In genomic region chr7:65345314-65345713, GRCm38 (mm10) we compare ENCODE assay signal across 12 mouse cellular contexts.
"Had no signal": no experiment of that assay in that cellular context is flagged by ENCODE, and none has a peak within 500 bp of the region (broad histone marks: within the 10 kb centered on the region; RNA-seq: fewer than 3 reads in every experiment).

No protein-coding gene starts in this region.

- DNase-seq: retina, postnatal 1 day; right cerebral cortex, adult 18-20 months; right cerebral cortex, postnatal 14 days; right cerebral cortex, postnatal 25 days; right cerebral cortex, postnatal 4 days; spleen, adult 18-20 months; thymus, adult 18-20 months; thymus, adult 2 months; thymus, postnatal 14 days; thymus, postnatal 25 days; thymus, postnatal 36 days; thymus, postnatal 4 days had no signal
